Mouse (Mus musculus): ENCODE measurements around the gene Gucy2c.
"Not testable (repeated sequence)": the region's sequence is repeated elsewhere in the genome, so short reads cannot be mapped to it uniquely, and the experiment has no call there.

The Gucy2c gene

GRCm38 (mm10) chr6:136803739-136804633, 22.4 kb upstream of the Gucy2c start, which contains the start of gene Hist4h4:
Gene Hist4h4 (minus strand): TSS chr6:136804415.
- intact Hi-C loops (cut with DNase I) = no loop called here

- intact Hi-C loops (cut with DNase I) = no loop called here
Measured at GRCm38 (mm10) chr6:136803093-136803738, 21.7 kb upstream of the Gucy2c start.

- intact Hi-C loops (cut with DNase I) = no loop called here
Measured at GRCm38 (mm10) chr6:136801274-136801673, 19.7 kb upstream of the Gucy2c start.

- intact Hi-C loops (cut with DNase I) = no loop called here
Measured at GRCm38 (mm10) chr6:136800710-136801109, 19.1 kb upstream of the Gucy2c start.

GRCm38 (mm10) chr6:136797874-136798693, 16.5 kb upstream of the Gucy2c start:
- intact Hi-C loops (cut with DNase I) = not testable (repeated sequence)

GRCm38 (mm10) chr6:136795850-136796249, 14.3 kb upstream of the Gucy2c start:
- intact Hi-C loops (cut with DNase I) = no loop called here

- intact Hi-C loops (cut with DNase I) = no loop called here
Measured at GRCm38 (mm10) chr6:136795110-136795509, 13.5 kb upstream of the Gucy2c start.

- intact Hi-C loops (cut with DNase I) = no loop called here
Measured at GRCm38 (mm10) chr6:136793831-136794525, 12.4 kb upstream of the Gucy2c start.

- intact Hi-C loops (cut with DNase I) = no loop called here
Measured at GRCm38 (mm10) chr6:136792884-136793758, 11.6 kb upstream of the Gucy2c start.

- intact Hi-C loops (cut with DNase I) = no loop called here
Measured at GRCm38 (mm10) chr6:136789391-136789971, 7.9 kb upstream of the Gucy2c start.

GRCm38 (mm10) chr6:136782761-136783160, 1.2 kb upstream of the Gucy2c start:
- intact Hi-C loops (cut with DNase I) = no loop called here

- intact Hi-C loops (cut with DNase I) = no loop called here
Measured at GRCm38 (mm10) chr6:136782146-136782545, 581 bp upstream of the Gucy2c start.

- intact Hi-C loops (cut with DNase I) = no loop called here
Measured at GRCm38 (mm10) chr6:136776392-136776791, 5.2 kb downstream of the Gucy2c start.

- intact Hi-C loops (cut with DNase I) = no loop called here
Measured at GRCm38 (mm10) chr6:136769859-136770258, 11.7 kb downstream of the Gucy2c start.

GRCm38 (mm10) chr6:136769143-136769542, 12.4 kb downstream of the Gucy2c start:
- intact Hi-C loops (cut with DNase I) = no loop called here

GRCm38 (mm10) chr6:136763912-136764311, 17.7 kb downstream of the Gucy2c start:
- intact Hi-C loops (cut with DNase I) = no loop called here

GRCm38 (mm10) chr6:136750567-136750966, 31.0 kb downstream of the Gucy2c start:
- intact Hi-C loops (cut with DNase I) = no loop called here

GRCm38 (mm10) chr6:136745586-136745985, 36.0 kb downstream of the Gucy2c start:
- intact Hi-C loops (cut with DNase I) = no loop called here

- intact Hi-C loops (cut with DNase I) = no loop called here
Measured at GRCm38 (mm10) chr6:136743729-136744128, 37.8 kb downstream of the Gucy2c start.

All from adrenal gland (tissue).